In genomic region chr14:24251326-24251725, GRCm38 (mm10) we compare ENCODE assay signal across 29 mouse cellular contexts. TPM values are rescaled to one million over a fixed set of nuclear protein-coding genes. Genes with fewer than 3 reads are reported as not detected.
"Had no signal": no experiment of that assay in that cellular context is flagged by ENCODE, and none has a peak within 500 bp of the region (broad histone marks: within the 10 kb centered on the region; RNA-seq: fewer than 3 reads in every experiment).

No protein-coding gene starts in this region.

- DNase-seq: layer of hippocampus, adult 9-11 months; liver; lung, adult 18-20 months; lung, postnatal 14 days; right cerebral cortex, adult 18-20 months; right cerebral cortex, postnatal 14 days; right cerebral cortex, postnatal 4 days; thymus, adult 2 months; thymus, postnatal 14 days; thymus, postnatal 4 days had no signal

- H3K4me3 ChIP-seq: layer of hippocampus, adult 2 months; limb, embryonic 10.5 days; limb, embryonic 13.5 days; liver, embryonic 12.5 days; liver, embryonic 15.5 days; lung, embryonic 15.5 days; midbrain, embryonic 12.5 days; midbrain, embryonic 15.5 days; neural tube, embryonic 12.5 days; neural tube, embryonic 15.5 days had no signal

- H3K27me3 ChIP-seq: limb, embryonic 13.5 days; lung, embryonic 15.5 days; midbrain, embryonic 15.5 days; neural tube, embryonic 12.5 days; neural tube, embryonic 15.5 days had no signal

- H3K27ac ChIP-seq: kidney, postnatal 0 days; layer of hippocampus, adult 2 months; limb, embryonic 13.5 days; liver, embryonic 12.5 days; liver, embryonic 15.5 days; lung, embryonic 15.5 days; macrophage; midbrain, embryonic 12.5 days; midbrain, embryonic 15.5 days; neural tube, embryonic 12.5 days; neural tube, embryonic 15.5 days; stomach, postnatal 0 days had no signal

RNA-seq across cellular contexts. Expression of gene E330034G19Rik, which starts 41.7 kb away (rescaled TPM):
- total RNA-seq: layer of hippocampus, adult 2 months; left cerebral cortex, adult 18-20 months; left cerebral cortex, postnatal 25 days; megakaryocyte, adult 5-6 weeks had no signal
- polyA plus RNA-seq: kidney, embryonic 14.5 days; kidney, postnatal 0 days; large intestine, adult 2 months; limb, embryonic 10.5 days; liver, embryonic 12.5 days; liver, embryonic 15.5 days; lung, embryonic 15.5 days; macrophage; midbrain, embryonic 12.5 days; midbrain, embryonic 15.5 days; neural tube, embryonic 12.5 days; neural tube, embryonic 15.5 days; stomach, embryonic 14.5 days; stomach, postnatal 0 days; thymus, adult 2 months had no signal
